Mouse (Mus musculus) liver, embryonic 14.5 days (tissue): ENCODE data around the gene Aamp.

ENCODE experiments used
- CTCF ChIP-seq: IDR thresholded peaks from 2 replicates; pipeline ENCODE4 v1.5.1; 2016; ENCODE audit warnings: antibody characterized with exemption, low read depth, control low read depth
- EP300 ChIP-seq: IDR thresholded peaks from 2 replicates; pipeline ENCODE4 v1.6.1; 2016; ENCODE audit warnings: antibody characterized with exemption, low read depth

DNA sequence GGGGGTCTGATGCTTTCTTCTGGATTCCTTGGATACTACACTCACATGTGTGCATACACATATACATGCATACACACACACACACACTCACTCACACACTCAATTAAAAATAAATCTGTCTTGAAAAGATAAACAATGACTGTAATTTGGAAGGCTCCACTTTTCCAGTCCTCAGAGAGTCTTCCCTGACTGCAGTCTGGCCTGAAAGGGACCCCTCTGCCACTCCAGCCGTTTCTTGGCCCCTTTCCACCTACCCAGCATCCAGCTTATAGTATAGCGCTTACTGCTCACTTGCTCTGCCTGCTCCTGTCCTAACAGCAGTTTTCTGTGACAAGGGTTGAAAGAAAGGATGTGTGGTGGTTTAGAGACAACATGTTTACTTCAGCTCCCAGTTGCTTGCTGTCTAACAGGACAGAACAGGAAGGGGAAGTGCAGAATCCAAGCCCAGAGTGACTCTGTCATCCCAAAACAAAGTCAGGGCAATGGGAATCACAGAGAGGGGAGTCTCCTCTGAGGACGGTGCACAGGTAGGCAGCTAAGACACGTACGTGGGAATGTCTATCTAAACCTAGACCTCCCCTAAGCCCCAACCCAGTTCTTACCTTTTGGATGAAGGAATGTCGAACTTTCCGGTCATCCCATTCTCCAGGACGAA, 8.9 kb upstream of the Aamp start:
- no peak for TF ChIP-seq CTCF
- no peak for TF ChIP-seq EP300
